ENCODE assay signal across 8 mouse cellular contexts in the genomic region with DNA sequence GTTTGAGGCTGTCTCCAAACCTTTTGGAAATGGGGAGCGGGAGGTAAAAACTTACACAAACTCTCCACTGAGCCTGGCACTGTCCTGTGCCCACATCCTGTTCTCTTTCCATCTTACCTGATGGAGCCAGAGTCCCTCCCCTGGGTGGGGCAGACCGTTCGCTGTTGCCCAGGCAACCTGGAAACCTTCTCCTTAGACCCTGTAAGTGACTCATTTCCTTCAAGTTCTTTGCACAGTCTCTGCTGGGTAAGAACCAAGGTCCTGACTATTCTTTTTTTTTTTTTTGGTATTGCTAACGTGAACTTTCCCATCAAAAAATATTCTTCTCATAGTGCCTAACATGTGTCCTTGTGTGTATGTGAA. TPM values are rescaled to one million over a fixed set of nuclear protein-coding genes. Genes with fewer than 3 reads are reported as not detected.
DNase-seq lines count a peak whose midpoint lies in the region; ATAC-seq and TF ChIP-seq lines count a peak whose summit lies in the region.

No protein-coding gene starts in this region.

- peaks cover 28% of the 10 kb centered on the region for H3K4me1 ChIP-seq in intestine, embryonic 14.5 days (replicated peaks; ENCODE audit: control insufficient read depth, insufficient read depth, low read length)
- H3K4me1 ChIP-seq in intestine, postnatal 0 days (replicated peaks; ENCODE audit: control insufficient read depth, insufficient read depth, low read length) = 0 out of 2 replicates have a peak, but pooled peaks cover 4% of the 10 kb centered on the region
- H3K4me1 ChIP-seq in heart, embryonic 13.5 days = peaks cover 54% of the 10 kb centered on the region

- 0 out of 2 replicates have a peak, but pooled peaks have one; percentile 48 for ATAC-seq in intestine, embryonic 14.5 days (replicated peaks; ENCODE audit: low FRiP score, low TSS enrichment, low read depth)
- no peak for ATAC-seq in intestine, postnatal 0 days
- ATAC-seq in CD4-positive, CD25-positive, alpha-beta regulatory T cell, adult 4 months = peak; percentile 94
- no peak for ATAC-seq in heart, embryonic 13.5 days (ENCODE audit: extremely low read depth, insufficient number of reproducible peaks, low FRiP score, low TSS enrichment)

- no peak overlapping the region for H3K27ac ChIP-seq in intestine, embryonic 14.5 days (ENCODE audit: low read depth)
- H3K27ac ChIP-seq in intestine, postnatal 0 days (ENCODE audit: low read depth, low read length) = no peak overlapping the region
- 0 out of 2 replicates have a peak overlapping the region, but pooled peaks have one; percentile 29 for H3K27ac ChIP-seq in heart, embryonic 13.5 days (replicated peaks)

- DNase-seq in intestine, embryonic 14.5 days (ENCODE audit: low spot score) = no peak
- peak; percentile 81 for DNase-seq in naive thymus-derived CD4-positive, alpha-beta T cell, adult 2 months (ENCODE audit: low read depth)
- DNase-seq in embryo, embryonic 10.5 days (ENCODE audit: low spot score) = no peak
- DNase-seq in liver = no peak
- DNase-seq in kidney, adult 9 months = no peak

- H3K4me3 ChIP-seq in intestine, embryonic 14.5 days (ENCODE audit: low read depth, low read length) = no peak overlapping the region
- H3K4me3 ChIP-seq in intestine, postnatal 0 days (ENCODE audit: low read depth, low read length) = no peak overlapping the region
- H3K4me3 ChIP-seq in heart, embryonic 13.5 days = no peak overlapping the region

- H3K36me3 ChIP-seq in intestine, embryonic 14.5 days (ENCODE audit: control insufficient read depth, insufficient read depth, low read length) = no peaks in the 10 kb centered on the region
- no peaks in the 10 kb centered on the region for H3K36me3 ChIP-seq in intestine, postnatal 0 days (ENCODE audit: control insufficient read depth, insufficient read depth)
- no peaks in the 10 kb centered on the region for H3K36me3 ChIP-seq in heart, embryonic 13.5 days

- no peak overlapping the region for H3K9ac ChIP-seq in intestine, embryonic 14.5 days (ENCODE audit: low read length)
- H3K9ac ChIP-seq in intestine, postnatal 0 days (ENCODE audit: low read depth, low read length) = no peak overlapping the region
- H3K9ac ChIP-seq in heart, embryonic 13.5 days = no peak overlapping the region

- H3K4me2 ChIP-seq in intestine, embryonic 14.5 days (ENCODE audit: low read length) = no peak overlapping the region
- no peak overlapping the region for H3K4me2 ChIP-seq in intestine, postnatal 0 days (replicated peaks; ENCODE audit: low read depth)
- H3K4me2 ChIP-seq in heart, embryonic 13.5 days = no peak overlapping the region

- no peaks in the 10 kb centered on the region for H3K9me3 ChIP-seq in intestine, embryonic 14.5 days (ENCODE audit: control insufficient read depth, low read length)
- no peaks in the 10 kb centered on the region for H3K9me3 ChIP-seq in intestine, postnatal 0 days (ENCODE audit: control insufficient read depth)
- H3K9me3 ChIP-seq in heart, embryonic 13.5 days = no peaks in the 10 kb centered on the region

- WGBS in intestine, embryonic 14.5 days = 72% methylated on average over 4 of the region's 4 CpGs
- 52% methylated on average over 4 of the region's 4 CpGs for WGBS in intestine, postnatal 0 days
- WGBS in heart, embryonic 13.5 days = 68% methylated on average over 4 of the region's 4 CpGs

- H3K27me3 ChIP-seq in intestine, embryonic 14.5 days (replicated peaks; ENCODE audit: control insufficient read depth, insufficient read depth, low read length) = no peaks in the 10 kb centered on the region
- H3K27me3 ChIP-seq in intestine, postnatal 0 days (replicated peaks; ENCODE audit: control insufficient read depth, insufficient read depth, low read length) = no peaks in the 10 kb centered on the region
- peaks cover 34% of the 10 kb centered on the region for H3K27me3 ChIP-seq in heart, embryonic 13.5 days (replicated peaks)

- no peak for TF ChIP-seq CTCF in intestine, postnatal 0 days (IDR thresholded peaks at IDR 0.05; ENCODE audit: low read depth)

RNA-seq across cellular contexts. Expression of a gene that starts 44.7 kb away (rescaled TPM):
- 11.3 and 14.4 TPM in 2 replicates for polyA plus RNA-seq in intestine, embryonic 14.5 days (2014; fragmentation: Nextera tagmentation; extraction: Ambion mirVana)
- polyA plus RNA-seq in intestine, postnatal 0 days (2015; fragmentation: Nextera tagmentation; extraction: Ambion mirVana) = 26.7 and 36.2 TPM in 2 replicates
- polyA plus RNA-seq in CD4-positive, CD25-positive, alpha-beta regulatory T cell, adult 4 months (2017; shearing (Covaris generic)) = 1 to 10 TPM; 4.4 to 7.0 TPM
- 14.3 and 15.4 TPM in 2 replicates for polyA plus RNA-seq in heart, embryonic 13.5 days (2015; fragmentation: Nextera tagmentation; extraction: Ambion mirVana)

Comparison
In these comparisons a context has a peak if more than half of its experiments do, and no peak if none do; other contexts are left out.
1. ATAC-seq: peak in intestine, embryonic 14.5 days (single experiment) and CD4-positive, CD25-positive, alpha-beta regulatory T cell, adult 4 months (single experiment); none in intestine, postnatal 0 days (single experiment) and heart, embryonic 13.5 days (single experiment).